Mouse (Mus musculus) stomach, postnatal 0 days (tissue): ENCODE results near the gene Eif1ax.
"Not testable (repeated sequence)": the region's sequence is repeated elsewhere in the genome, so short reads cannot be mapped to it uniquely, and the experiment has no call there.

Source experiments
- CTCF ChIP-seq: IDR thresholded peaks from 2 replicates; pipeline ENCODE4 v1.5.1; 2016; ENCODE audit warnings: antibody characterized with exemption, low read depth, mild to moderate bottlenecking, moderate library complexity
- EP300 ChIP-seq: optimal IDR thresholded peaks from 2 replicates; pipeline ENCODE3; 2016; ENCODE audit warnings: antibody characterized with exemption

GRCm38 (mm10) chrX:159430507-159430906 lies 58.5 kb downstream of the Eif1ax start:
- TF ChIP-seq EP300, CTCF: not testable (repeated sequence)
